Mouse (Mus musculus) intestine, embryonic 14.5 days (tissue): Measurements from ENCODE around the gene Tyms. TPM values are rescaled to one million over a fixed set of nuclear protein-coding genes. Genes with fewer than 3 reads are reported as not detected.
"Not testable (repeated sequence)": the region's sequence is repeated elsewhere in the genome, so short reads cannot be mapped to it uniquely, and the experiment has no call there.

ENCODE experiments used
- ATAC-seq: fragments of 200-750 bp; cut with Nextera tagmentation; replicated peaks from 2 replicates; pipeline ENCODE4 v1.8.0; 2017; ENCODE audit warnings: low read depth, moderate number of reproducible peaks, moderate TSS enrichment, moderate library complexity; ENCODE audit not compliant: low FRiP score, low TSS enrichment
- DNase-seq: peaks from one replicate; pipeline ENCODE4 v3.0.0-alpha.2; 2018; ENCODE audit warnings: low spot score
- H3K27ac ChIP-seq: fragments of 300-500 bp; sonication (generic); 2 replicates; pipeline ENCODE4 v1.5.1; 2014; ENCODE audit warnings: low read depth, mild to moderate bottlenecking, control low read depth
- H3K27me3 ChIP-seq: fragments of 300-500 bp; sonication (generic); replicated peaks from 2 replicates; pipeline ENCODE4 v1.6.1; 2014; ENCODE audit warnings: low read length, control low read depth; ENCODE audit not compliant: control insufficient read depth, insufficient read depth
- H3K36me3 ChIP-seq: fragments of 300-500 bp; sonication (generic); 2 replicates; pipeline ENCODE4 v1.6.1; 2014; ENCODE audit warnings: low read length, control low read depth; ENCODE audit not compliant: control insufficient read depth, insufficient read depth
- H3K4me1 ChIP-seq: fragments of 300-500 bp; sonication (generic); replicated peaks from 2 replicates; pipeline ENCODE4 v1.6.1; 2014; ENCODE audit warnings: low read length, control low read depth, mixed read lengths; ENCODE audit not compliant: control insufficient read depth, insufficient read depth
- H3K4me2 ChIP-seq: fragments of 300-500 bp; sonication (generic); 2 replicates; pipeline ENCODE4 v1.6.1; 2014; ENCODE audit warnings: low read length
- H3K4me3 ChIP-seq: fragments of 300-500 bp; sonication (generic); 2 replicates; pipeline ENCODE4 v1.5.1; 2014; ENCODE audit warnings: low read depth, low read length, control low read depth, mixed read lengths
- H3K9ac ChIP-seq: fragments of 300-500 bp; sonication (generic); 2 replicates; pipeline ENCODE4 v1.6.1; 2014; ENCODE audit warnings: mild to moderate bottlenecking, low read length
- H3K9me3 ChIP-seq: fragments of 300-500 bp; sonication (generic); 2 replicates; pipeline ENCODE4 v1.6.1; 2016; ENCODE audit warnings: low read length, control low read depth; ENCODE audit not compliant: control insufficient read depth
- WGBS: fragments of 180-500 bp; shearing (Covaris S2); extraction: QIAGEN DNeasy Blood & Tissue Kit; methylation state at CpG from one replicate; pipeline ENCODE4 v1.1.7; 2014; 5-methylcytosine and 5-hydroxymethylcytosine counted together
- polyA plus RNA-seq: library from polyadenylated mRNA; unstranded; fragments of >200 nt; fragmentation: Nextera tagmentation; extraction: Ambion mirVana; gene quantifications from 2 replicates; pipeline ENCODE4 v1.2.1, GENCODE M21; 2014

Gene Tyms
- polyA plus RNA-seq, 1 experiment from 2014 or later, result 286 TPM

GRCm38 (mm10) chr5:30092701-30093100 lies 19.3 kb upstream of the Tyms start:
- WGBS, result 48% methylated on average over 13 of the region's 13 CpGs
- no peak overlapping the region for H3K4me3 ChIP-seq
- DNase-seq (no peak), ATAC-seq (no peak)
- H3K27ac ChIP-seq, result no peak overlapping the region
- no peak overlapping the region for H3K4me2 ChIP-seq
- no peaks in the 10 kb centered on the region for H3K27me3 ChIP-seq
- H3K4me1 ChIP-seq, result no peaks in the 10 kb centered on the region
- H3K9me3 ChIP-seq, result no peaks in the 10 kb centered on the region
- H3K9ac ChIP-seq, result no peak overlapping the region
- H3K36me3 ChIP-seq, result no peaks in the 10 kb centered on the region

- Histone ChIP-seq H3K36me3 (peaks cover 40% of the 10 kb centered on the region), H3K4me2 (peak overlapping the region; percentile 79), H3K4me1 (no peaks in the 10 kb centered on the region; the same call in 1 of the 2 replicates), H3K9ac (peak overlapping the region; percentile 88), H3K27me3 (no peaks in the 10 kb centered on the region), H3K4me3 (peak overlapping the region; percentile 87), H3K27ac (peak overlapping the region; percentile 84; the same call in 1 of the 2 replicates), H3K9me3 (no peaks in the 10 kb centered on the region)
- DNase-seq (peak; percentile 60), ATAC-seq (peak; percentile 34; the same call in 1 of the 2 replicates)
- WGBS, result 34% methylated on average over 3 of the region's 3 CpGs
Measured at GRCm38 (mm10) chr5:30072377-30072776, 1.0 kb downstream of the Tyms start.

GRCm38 (mm10) chr5:30071677-30072076 lies 1.7 kb downstream of the Tyms start:
- Histone ChIP-seq H3K27me3 (no peaks in the 10 kb centered on the region), H3K9ac (no peak overlapping the region), H3K9me3 (no peaks in the 10 kb centered on the region), H3K4me2 (peak overlapping the region; percentile 79), H3K36me3 (peaks cover 47% of the 10 kb centered on the region), H3K27ac (no peak overlapping the region), H3K4me3 (peak overlapping the region; percentile 87; the same call in 1 of the 2 replicates), H3K4me1 (no peaks in the 10 kb centered on the region; the same call in 1 of the 2 replicates)
- WGBS, result 77% methylated on average over 6 of the region's 6 CpGs
- DNase-seq (no peak), ATAC-seq (no peak)

GRCm38 (mm10) chr5:30067726-30068125 lies 5.7 kb downstream of the Tyms start:
- Histone ChIP-seq H3K27me3 (no peaks in the 10 kb centered on the region), H3K9ac (no peak overlapping the region), H3K4me2 (no peak overlapping the region), H3K4me3 (no peak overlapping the region), H3K36me3 (peaks cover 82% of the 10 kb centered on the region), H3K4me1 (no peaks in the 10 kb centered on the region; the same call in 1 of the 2 replicates), H3K9me3 (no peaks in the 10 kb centered on the region), H3K27ac (no peak overlapping the region)
- DNase-seq (no peak), ATAC-seq (no peak)
- 49% methylated on average over 6 of the region's 6 CpGs for WGBS

- H3K4me2 ChIP-seq, H3K27me3 ChIP-seq, ATAC-seq, DNase-seq, H3K4me1 ChIP-seq, H3K4me3 ChIP-seq, H3K9me3 ChIP-seq, H3K27ac ChIP-seq, H3K9ac ChIP-seq: not testable (repeated sequence)
- 77% methylated on average over 5 of the region's 5 CpGs for WGBS
- H3K36me3 ChIP-seq, result peaks cover 47% of the 10 kb centered on the region
Measured at GRCm38 (mm10) chr5:30059607-30060006, 13.8 kb downstream of the Tyms start.

- H3K36me3 ChIP-seq, result peaks cover 34% of the 10 kb centered on the region
- WGBS, result 89% methylated on average over 6 of the region's 6 CpGs
Measured at GRCm38 (mm10) chr5:30058216-30058731, 15.1 kb downstream of the Tyms start.

GRCm38 (mm10) chr5:30039841-30040240 lies 33.6 kb downstream of the Tyms start:
- not testable (repeated sequence) for H3K4me3 ChIP-seq, H3K36me3 ChIP-seq, H3K9me3 ChIP-seq, H3K4me2 ChIP-seq, DNase-seq, H3K27ac ChIP-seq, H3K9ac ChIP-seq, ATAC-seq, H3K4me1 ChIP-seq, H3K27me3 ChIP-seq
- WGBS, result 79% methylated on average over 4 of the region's 4 CpGs

More at GRCm38 (mm10) chr5:30058216-30058731, 15.1 kb downstream of the Tyms start:
- H3K27me3 ChIP-seq, result no peaks in the 10 kb centered on the region
- ATAC-seq, result no peak
- no peak for DNase-seq
- H3K4me3 ChIP-seq, result no peak overlapping the region
- H3K9ac ChIP-seq, result no peak overlapping the region
- no peaks in the 10 kb centered on the region for H3K4me1 ChIP-seq
- no peak overlapping the region for H3K4me2 ChIP-seq
- no peaks in the 10 kb centered on the region for H3K9me3 ChIP-seq
- H3K27ac ChIP-seq, result no peak overlapping the region

GRCm38 (mm10) chr5:30039324-30039723 lies 34.1 kb downstream of the Tyms start:
- H3K9ac ChIP-seq, H3K9me3 ChIP-seq, H3K4me2 ChIP-seq, H3K4me1 ChIP-seq, H3K27me3 ChIP-seq, DNase-seq, H3K36me3 ChIP-seq, ATAC-seq, H3K4me3 ChIP-seq, H3K27ac ChIP-seq: not testable (repeated sequence)
- WGBS, result 84% methylated on average over 5 of the region's 5 CpGs

GRCm38 (mm10) chr5:30037111-30037510 lies 36.3 kb downstream of the Tyms start:
- H3K4me1 ChIP-seq, H3K9ac ChIP-seq, H3K4me3 ChIP-seq, H3K27me3 ChIP-seq, H3K9me3 ChIP-seq, ATAC-seq, DNase-seq, H3K27ac ChIP-seq, H3K4me2 ChIP-seq, H3K36me3 ChIP-seq: not testable (repeated sequence)
- 88% methylated on average over 2 of the region's 2 CpGs for WGBS
